Mouse (Mus musculus): ENCODE measurements around the gene Gm5169.
"Not testable (repeated sequence)": the region's sequence is repeated elsewhere in the genome, so short reads cannot be mapped to it uniquely, and the experiment has no call there.

Gene Gm5169

DNA sequence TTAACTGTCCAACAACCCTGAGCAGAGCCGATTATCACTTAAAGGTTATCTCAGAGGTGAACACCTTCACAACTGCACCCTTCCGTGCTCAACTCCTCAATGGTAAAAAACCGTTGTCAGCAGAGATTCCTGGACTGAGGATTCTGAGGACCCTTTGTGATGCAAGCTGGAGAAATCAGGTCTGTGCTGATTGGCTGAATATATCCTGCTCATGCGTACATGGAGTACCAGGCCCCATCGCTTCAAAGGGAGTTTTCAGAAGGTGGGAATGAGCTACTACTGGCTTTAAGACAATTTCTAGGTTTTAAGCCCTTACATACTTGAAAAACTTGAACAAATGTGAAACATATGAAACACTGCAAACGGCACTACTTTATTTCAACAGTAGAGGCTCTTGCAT, at the start of gene Gm5169:
Gm5169 (minus strand) TSS at position 101 of the 400 bp plus-strand sequence.
- not testable (repeated sequence) for DNase-seq (ENCODE audit: low spot score)

DNA sequence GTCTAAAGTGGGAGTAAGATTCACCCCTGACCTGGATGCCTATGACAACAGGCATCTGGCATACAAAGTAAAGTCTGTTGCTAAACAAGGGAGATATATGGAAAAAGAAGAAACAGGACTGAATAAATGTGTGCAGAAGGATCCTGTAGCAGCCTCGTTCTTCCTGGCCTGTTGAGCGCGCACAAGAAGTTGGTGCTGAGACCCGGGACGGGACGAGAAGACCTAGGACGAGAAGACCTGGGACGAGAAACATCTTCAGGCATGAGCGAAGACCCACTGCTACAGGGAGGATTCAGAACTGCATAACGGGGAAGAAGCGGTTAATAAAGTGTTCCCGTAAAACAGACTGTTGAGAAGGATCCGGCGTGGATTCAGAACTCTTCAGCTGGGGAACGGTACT, 46.2 kb upstream of the Gm5169 start:
- DNase-seq (ENCODE audit: low spot score), result not testable (repeated sequence)
